Mouse (Mus musculus): Measurements from ENCODE around the gene Mif4gd. TPM values are rescaled to one million over a fixed set of nuclear protein-coding genes. Genes with fewer than 3 reads are reported as not detected.

Gene Mif4gd
- polyA plus RNA-seq, 1 experiment: 39.7 TPM

DNA sequence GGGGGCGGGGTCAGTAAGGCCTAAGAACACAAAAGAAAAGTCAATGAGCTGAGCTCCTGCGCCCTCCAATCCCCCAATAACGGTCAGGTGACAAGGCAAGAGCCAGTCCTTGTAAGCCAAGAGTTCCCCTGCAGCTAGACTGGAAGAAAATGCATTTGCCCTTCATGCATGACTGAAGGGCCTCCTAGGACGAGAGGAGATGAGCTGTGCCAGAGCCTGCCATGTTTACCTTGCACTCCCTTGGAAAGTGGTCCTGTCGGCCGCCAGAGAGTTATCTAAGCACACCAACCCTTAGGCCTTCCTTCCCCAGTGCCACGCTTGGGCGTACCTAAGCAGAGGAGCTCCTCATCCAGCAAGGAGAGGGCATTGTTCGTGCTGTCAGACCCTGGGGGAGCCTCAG lies 24.8 kb downstream of the Mif4gd start:
- TF ChIP-seq POLR2A (IDR thresholded peaks at IDR 0.05; ENCODE audit: extremely low read depth, insufficient read depth, low read length) (no peak), CTCF (IDR thresholded peaks at IDR 0.05; ENCODE audit: extremely low read depth, insufficient read depth, low read length) (no peak)
- Histone ChIP-seq H3K4me1 (ENCODE audit: control insufficient read depth, insufficient read depth, low read length) (no peaks in the 10 kb centered on the region), H3K27ac (ENCODE audit: insufficient read depth, low read length) (no peak overlapping the region), H3K4me3 (ENCODE audit: insufficient read depth, low read length) (no peak overlapping the region)

GRCm38 (mm10) chr11:115586403-115586802 lies 26.4 kb downstream of the Mif4gd start:
- H3K4me1 ChIP-seq (ENCODE audit: control insufficient read depth, insufficient read depth, low read length): no peaks in the 10 kb centered on the region
- TF ChIP-seq CTCF (IDR thresholded peaks at IDR 0.05; ENCODE audit: extremely low read depth, insufficient read depth, low read length): no peak

GRCm38 (mm10) chr11:115585573-115586100 lies 27.1 kb downstream of the Mif4gd start:
- H3K27ac ChIP-seq (ENCODE audit: insufficient read depth, low read length): no peak overlapping the region
- TF ChIP-seq POLR2A (IDR thresholded peaks at IDR 0.05; ENCODE audit: extremely low read depth, insufficient read depth, low read length) (no peak), CTCF (IDR thresholded peaks at IDR 0.05; ENCODE audit: extremely low read depth, insufficient read depth, low read length) (no peak)

More at GRCm38 (mm10) chr11:115586403-115586802, 26.4 kb downstream of the Mif4gd start:
- no peak overlapping the region for H3K27ac ChIP-seq (ENCODE audit: insufficient read depth, low read length)
- H3K4me3 ChIP-seq (ENCODE audit: insufficient read depth, low read length): no peak overlapping the region

GRCm38 (mm10) chr11:115584376-115585073 lies 28.2 kb downstream of the Mif4gd start:
- Histone ChIP-seq H3K27ac (ENCODE audit: insufficient read depth, low read length) (no peak overlapping the region), H3K4me1 (ENCODE audit: control insufficient read depth, insufficient read depth, low read length) (no peaks in the 10 kb centered on the region), H3K4me3 (ENCODE audit: insufficient read depth, low read length) (no peak overlapping the region)
- TF ChIP-seq CTCF (IDR thresholded peaks at IDR 0.05; ENCODE audit: extremely low read depth, insufficient read depth, low read length): no peak
- TF ChIP-seq POLR2A (IDR thresholded peaks at IDR 0.05; ENCODE audit: extremely low read depth, insufficient read depth, low read length): no peak

More at GRCm38 (mm10) chr11:115585573-115586100, 27.1 kb downstream of the Mif4gd start:
- Histone ChIP-seq H3K4me1 (ENCODE audit: control insufficient read depth, insufficient read depth, low read length) (no peaks in the 10 kb centered on the region), H3K4me3 (ENCODE audit: insufficient read depth, low read length) (no peak overlapping the region)

- no peak for TF ChIP-seq CTCF (IDR thresholded peaks at IDR 0.05; ENCODE audit: extremely low read depth, insufficient read depth, low read length)
- TF ChIP-seq POLR2A (IDR thresholded peaks at IDR 0.05; ENCODE audit: extremely low read depth, insufficient read depth, low read length): no peak
- Histone ChIP-seq H3K4me1 (ENCODE audit: control insufficient read depth, insufficient read depth, low read length) (no peaks in the 10 kb centered on the region), H3K4me3 (ENCODE audit: insufficient read depth, low read length) (no peak overlapping the region), H3K27ac (ENCODE audit: insufficient read depth, low read length) (no peak overlapping the region)
These were observed 29.7 kb downstream of the Mif4gd start for GRCm38 (mm10) chr11:115582913-115583606.

DNA sequence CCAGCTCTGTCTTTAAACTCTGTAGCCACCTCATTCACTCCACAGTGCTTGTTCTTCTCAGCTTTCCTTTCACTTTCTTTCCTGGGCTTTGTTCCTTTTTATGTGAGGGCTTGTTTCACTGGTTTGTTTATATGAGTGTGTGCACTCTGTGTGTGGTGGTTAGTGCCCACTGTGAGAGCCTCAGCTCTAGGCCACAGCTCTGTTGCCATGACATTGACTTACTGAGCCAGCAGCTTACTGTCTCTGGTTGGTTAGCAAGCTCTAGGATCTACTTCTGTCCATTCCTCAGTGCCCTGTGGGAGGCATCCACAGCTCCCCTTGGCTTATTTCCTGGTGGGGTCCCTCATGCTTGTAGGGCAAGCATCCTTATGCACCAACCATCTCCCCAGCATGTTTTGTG lies 33.7 kb downstream of the Mif4gd start:
- TF ChIP-seq CTCF (IDR thresholded peaks at IDR 0.05; ENCODE audit: extremely low read depth, insufficient read depth, low read length): no peak
- no peak for TF ChIP-seq POLR2A (IDR thresholded peaks at IDR 0.05; ENCODE audit: extremely low read depth, insufficient read depth, low read length)
- Histone ChIP-seq H3K4me3 (ENCODE audit: insufficient read depth, low read length) (no peak overlapping the region), H3K4me1 (ENCODE audit: control insufficient read depth, insufficient read depth, low read length) (no peaks in the 10 kb centered on the region), H3K27ac (ENCODE audit: insufficient read depth, low read length) (no peak overlapping the region)

GRCm38 (mm10) chr11:115564961-115565360 lies 47.8 kb downstream of the Mif4gd start:
- Histone ChIP-seq H3K27ac (ENCODE audit: insufficient read depth, low read length) (no peak overlapping the region), H3K4me1 (ENCODE audit: control insufficient read depth, insufficient read depth, low read length) (no peaks in the 10 kb centered on the region), H3K4me3 (ENCODE audit: insufficient read depth, low read length) (peak overlapping the region; percentile 76)
- TF ChIP-seq CTCF (IDR thresholded peaks at IDR 0.05; ENCODE audit: extremely low read depth, insufficient read depth, low read length) (no peak), POLR2A (IDR thresholded peaks at IDR 0.05; ENCODE audit: extremely low read depth, insufficient read depth, low read length) (no peak)

DNA sequence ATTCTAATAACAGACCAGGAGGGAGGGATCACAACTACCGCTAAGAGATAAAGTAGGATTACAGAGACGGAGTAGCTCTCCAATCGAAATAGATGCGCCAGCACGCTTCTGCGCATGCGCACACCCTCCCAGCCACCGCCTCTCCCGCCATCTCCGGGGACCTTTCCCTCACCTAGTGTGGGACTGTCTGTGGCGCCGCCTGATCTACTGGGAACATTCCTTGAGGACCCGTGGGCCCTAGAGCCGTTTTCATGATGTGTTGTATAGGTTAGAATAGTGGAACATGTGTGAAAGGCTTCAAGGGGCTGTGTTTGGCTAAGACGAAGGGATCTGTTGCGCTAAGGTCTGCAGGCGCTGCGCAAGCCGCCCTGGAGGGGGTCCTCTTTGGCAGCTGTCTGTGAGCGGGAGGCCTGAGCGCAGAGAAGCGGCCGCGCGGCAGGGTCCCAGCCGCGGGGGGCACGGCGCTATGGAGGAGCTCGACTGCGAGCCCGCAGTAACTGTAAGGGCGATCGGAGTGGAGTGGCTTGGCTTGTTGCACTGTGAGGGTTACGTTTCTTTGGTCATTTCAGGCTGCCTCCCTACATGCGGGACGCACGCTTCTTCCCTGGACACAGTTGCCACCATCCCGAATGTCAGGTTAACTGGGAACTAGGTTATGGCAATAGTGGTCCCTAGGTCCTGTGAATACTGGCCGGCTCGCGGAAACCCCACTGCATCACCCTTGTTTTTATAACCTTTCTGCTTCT lies 48.5 kb downstream of the Mif4gd start, which contains the start of gene Nup85:
Gene Nup85 (plus strand): TSS at position 371 of the 746 bp plus-strand sequence.
- H3K27ac ChIP-seq (ENCODE audit: insufficient read depth, low read length): peak within 1 kb of the TSS; percentile 93
- peak within 1 kb of the TSS; percentile 76 for H3K4me3 ChIP-seq (ENCODE audit: insufficient read depth, low read length)
- no peak for TF ChIP-seq CTCF (IDR thresholded peaks at IDR 0.05; ENCODE audit: extremely low read depth, insufficient read depth, low read length)
- TF ChIP-seq POLR2A (IDR thresholded peaks at IDR 0.05; ENCODE audit: extremely low read depth, insufficient read depth, low read length): peak; percentile 60
- no peaks in the 10 kb centered on the region for H3K4me1 ChIP-seq (ENCODE audit: control insufficient read depth, insufficient read depth, low read length)

DNA sequence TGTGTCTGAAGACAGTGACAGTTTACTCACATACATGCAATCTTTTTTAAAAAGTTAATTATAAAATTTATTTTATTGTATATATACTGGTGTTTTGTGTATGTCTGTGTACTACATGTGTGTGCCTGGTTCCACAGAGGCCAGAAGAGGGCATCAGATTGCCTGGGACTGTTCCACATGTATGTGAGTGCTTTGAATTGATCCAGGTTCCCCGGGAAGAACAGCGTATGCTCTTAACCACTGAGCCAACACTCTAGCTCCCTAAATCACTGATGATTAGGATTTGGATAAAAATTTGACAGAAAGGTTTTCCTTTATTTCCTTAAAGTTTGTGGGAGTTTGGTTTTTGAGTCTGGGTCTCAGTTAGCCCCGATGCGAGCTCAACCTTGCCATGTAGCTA lies 49.4 kb downstream of the Mif4gd start:
- H3K27ac ChIP-seq (ENCODE audit: insufficient read depth, low read length): no peak overlapping the region
- H3K4me1 ChIP-seq (ENCODE audit: control insufficient read depth, insufficient read depth, low read length): no peaks in the 10 kb centered on the region
- no peak for TF ChIP-seq POLR2A (IDR thresholded peaks at IDR 0.05; ENCODE audit: extremely low read depth, insufficient read depth, low read length)
- TF ChIP-seq CTCF (IDR thresholded peaks at IDR 0.05; ENCODE audit: extremely low read depth, insufficient read depth, low read length): no peak
- H3K4me3 ChIP-seq (ENCODE audit: insufficient read depth, low read length): peak overlapping the region; percentile 76

Other genes starting within 250 kb of the Mif4gd start
- 102 and 103 TPM in 2 replicates for gene Hid1, start 245.2 kb downstream of the Mif4gd start, polyA plus RNA-seq (2012; rRNA removed)
- gene Cdr2l, start 231.1 kb downstream of the Mif4gd start, polyA plus RNA-seq (2012; rRNA removed): 20.6 and 21.5 TPM in 2 replicates
- 121 and 124 TPM in 2 replicates for gene Mrpl58, start 209.2 kb downstream of the Mif4gd start, polyA plus RNA-seq (2012; rRNA removed)
- 720 and 722 TPM in 2 replicates for gene Atp5h, start 193.0 kb downstream of the Mif4gd start, polyA plus RNA-seq (2012; rRNA removed)
- gene Kctd2, start 192.8 kb downstream of the Mif4gd start, polyA plus RNA-seq (2012; rRNA removed): 75.0 and 81.1 TPM in 2 replicates
- gene Trim80, start 172.4 kb downstream of the Mif4gd start, polyA plus RNA-seq (2012; rRNA removed): not detected in 2 replicates
- not detected in 2 replicates for gene Slc16a5, start 150.5 kb downstream of the Mif4gd start, polyA plus RNA-seq (2012; rRNA removed)
- gene Armc7, start 137.3 kb downstream of the Mif4gd start, polyA plus RNA-seq (2012; rRNA removed): 8.7 and 11.7 TPM in 2 replicates
- 85.5 and 85.8 TPM in 2 replicates for gene Nt5c, start 121.1 kb downstream of the Mif4gd start, polyA plus RNA-seq (2012; rRNA removed)
- gene Jpt1, start 98.6 kb downstream of the Mif4gd start, polyA plus RNA-seq (2012; rRNA removed): 206 and 211 TPM in 2 replicates
- 329 and 331 TPM in 2 replicates for gene Sumo2, start 76.7 kb downstream of the Mif4gd start, polyA plus RNA-seq (2012; rRNA removed)
- gene Nup85, start 48.5 kb downstream of the Mif4gd start, polyA plus RNA-seq (2012; rRNA removed): 70.6 and 70.8 TPM in 2 replicates
- 46.6 and 50.5 TPM in 2 replicates for gene Mrps7, start 9.0 kb downstream of the Mif4gd start, polyA plus RNA-seq (2012; rRNA removed)
- 55.4 and 56.5 TPM in 2 replicates for gene Gga3, start 8.9 kb downstream of the Mif4gd start, polyA plus RNA-seq (2012; rRNA removed)
- gene Slc25a19, start 15.3 kb upstream of the Mif4gd start, polyA plus RNA-seq (2012; rRNA removed): 88.3 and 91.8 TPM in 2 replicates
- gene Grb2, start 95.6 kb upstream of the Mif4gd start, polyA plus RNA-seq (2012; rRNA removed): 106 and 110 TPM in 2 replicates
- gene Tmem94, start 152.5 kb upstream of the Mif4gd start, polyA plus RNA-seq (2012; rRNA removed): 44.8 and 45.7 TPM in 2 replicates
- 22.1 and 24.1 TPM in 2 replicates for gene Caskin2, start 200.7 kb upstream of the Mif4gd start, polyA plus RNA-seq (2012; rRNA removed)
- gene Tsen54, start 201.8 kb upstream of the Mif4gd start, polyA plus RNA-seq (2012; rRNA removed): 15.3 and 15.8 TPM in 2 replicates
- 3.1 and 3.2 TPM in 2 replicates for gene Llgl2, start 211.1 kb upstream of the Mif4gd start, polyA plus RNA-seq (2012; rRNA removed)
- 1.1 TPM in 2 replicates for gene Myo15b, start 245.4 kb upstream of the Mif4gd start, polyA plus RNA-seq (2012; rRNA removed)

All from cortical plate, adult 2 months (tissue).